Mouse (Mus musculus): ENCODE data around the gene Olfr976. TPM values are rescaled to one million over a fixed set of nuclear protein-coding genes. Genes with fewer than 3 reads are reported as not detected.

Gene Olfr976
- polyA plus RNA-seq, 1 experiment from 2014 or later: not detected

Other genes with a start within 250 kb of the Olfr976 start
- not detected in 2 replicates for gene Olfr965, start 249.8 kb downstream of the Olfr976 start, polyA plus RNA-seq (2016; fragmentation: Nextera tagmentation; extraction: Ambion mirVana)
- gene Olfr150, start 230.2 kb downstream of the Olfr976 start, polyA plus RNA-seq (2016; fragmentation: Nextera tagmentation; extraction: Ambion mirVana): not detected in 2 replicates
- gene Olfr967, start 214.9 kb downstream of the Olfr976 start, polyA plus RNA-seq (2016; fragmentation: Nextera tagmentation; extraction: Ambion mirVana): not detected in 2 replicates
- not detected in 2 replicates for gene Olfr968, start 177.9 kb downstream of the Olfr976 start, polyA plus RNA-seq (2016; fragmentation: Nextera tagmentation; extraction: Ambion mirVana)
- not detected in 2 replicates for gene Olfr969, start 170.2 kb downstream of the Olfr976 start, polyA plus RNA-seq (2016; fragmentation: Nextera tagmentation; extraction: Ambion mirVana)
- gene Olfr970, start 152.3 kb downstream of the Olfr976 start, polyA plus RNA-seq (2016; fragmentation: Nextera tagmentation; extraction: Ambion mirVana): not detected in 2 replicates
- gene Olfr971, start 124.3 kb downstream of the Olfr976 start, polyA plus RNA-seq (2016; fragmentation: Nextera tagmentation; extraction: Ambion mirVana): not detected in 2 replicates
- not detected in 2 replicates for gene Olfr972, start 94.7 kb downstream of the Olfr976 start, polyA plus RNA-seq (2016; fragmentation: Nextera tagmentation; extraction: Ambion mirVana)
- not detected in 2 replicates for gene Olfr229, start 53.8 kb downstream of the Olfr976 start, polyA plus RNA-seq (2016; fragmentation: Nextera tagmentation; extraction: Ambion mirVana)
- gene Olfr974, start 23.6 kb downstream of the Olfr976 start, polyA plus RNA-seq (2016; fragmentation: Nextera tagmentation; extraction: Ambion mirVana): not detected in 2 replicates
- not detected in 2 replicates for gene Olfr975, start 9.1 kb downstream of the Olfr976 start, polyA plus RNA-seq (2016; fragmentation: Nextera tagmentation; extraction: Ambion mirVana)
- gene Olfr978, start 31.0 kb upstream of the Olfr976 start, polyA plus RNA-seq (2016; fragmentation: Nextera tagmentation; extraction: Ambion mirVana): not detected in 2 replicates
- gene Olfr979, start 42.3 kb upstream of the Olfr976 start, polyA plus RNA-seq (2016; fragmentation: Nextera tagmentation; extraction: Ambion mirVana): not detected in 2 replicates
- not detected in 2 replicates for gene Olfr980, start 48.4 kb upstream of the Olfr976 start, polyA plus RNA-seq (2016; fragmentation: Nextera tagmentation; extraction: Ambion mirVana)
- gene Olfr981, start 60.3 kb upstream of the Olfr976 start, polyA plus RNA-seq (2016; fragmentation: Nextera tagmentation; extraction: Ambion mirVana): not detected in 2 replicates
- gene Olfr982, start 112.7 kb upstream of the Olfr976 start, polyA plus RNA-seq (2016; fragmentation: Nextera tagmentation; extraction: Ambion mirVana): not detected in 2 replicates
- gene Olfr983, start 132.5 kb upstream of the Olfr976 start, polyA plus RNA-seq (2016; fragmentation: Nextera tagmentation; extraction: Ambion mirVana): not detected in 2 replicates
- gene Olfr984, start 153.1 kb upstream of the Olfr976 start, polyA plus RNA-seq (2016; fragmentation: Nextera tagmentation; extraction: Ambion mirVana): 0.04 TPM in 1 of 2 replicates, not detected in the other
- not detected in 2 replicates for gene Olfr985, start 169.1 kb upstream of the Olfr976 start, polyA plus RNA-seq (2016; fragmentation: Nextera tagmentation; extraction: Ambion mirVana)
- gene Tmem225, start 187.0 kb upstream of the Olfr976 start, polyA plus RNA-seq (2016; fragmentation: Nextera tagmentation; extraction: Ambion mirVana): not detected in 2 replicates
- gene Olfr986, start 219.8 kb upstream of the Olfr976 start, polyA plus RNA-seq (2016; fragmentation: Nextera tagmentation; extraction: Ambion mirVana): not detected in 2 replicates
- 6.8 and 7.5 TPM in 2 replicates for gene Zfp202, start 231.2 kb upstream of the Olfr976 start, polyA plus RNA-seq (2016; fragmentation: Nextera tagmentation; extraction: Ambion mirVana)

All from hindbrain, embryonic 10.5 days (tissue).